Mouse (Mus musculus) c-Kit-negative CD71-positive TER-119-positive erythroid progenitor cells, embryonic 14.5 days (primary cell): ENCODE data around the gene Kcnh1.

Experiments
- DNase-seq: peaks from one replicate; pipeline ENCODE4 v3.0.0-alpha.2; 2013; ENCODE audit warnings: low read depth, low spot score

Gene Kcnh1

DNA sequence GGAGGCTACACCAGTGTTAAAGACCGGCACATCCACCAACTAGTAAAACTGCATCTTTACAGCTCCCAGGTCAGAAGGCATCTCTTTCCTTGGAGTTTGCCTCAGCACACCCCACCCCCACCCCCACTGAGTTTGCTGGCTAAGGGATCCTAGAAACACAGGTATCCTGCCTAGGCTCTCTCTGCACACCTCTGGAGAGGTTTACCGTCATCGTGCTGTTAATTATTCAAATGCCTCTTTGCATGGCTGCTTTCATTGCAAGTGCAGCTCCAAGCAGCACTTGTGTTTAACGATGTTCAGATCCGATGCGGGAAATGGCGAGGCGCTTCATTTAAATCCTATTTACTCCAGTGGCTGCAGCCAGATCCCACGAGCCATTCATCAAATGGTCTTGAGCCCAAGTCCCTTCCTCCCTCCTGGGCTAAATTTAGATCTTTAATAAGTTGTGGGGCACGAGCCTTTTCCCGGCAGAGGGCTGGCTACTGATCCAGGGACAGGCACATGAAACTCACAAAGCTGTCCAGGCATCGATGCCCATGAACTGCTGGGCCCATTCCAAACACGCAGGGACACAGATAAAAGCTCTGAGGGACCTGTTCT is 330.4 kb downstream of the Kcnh1 start:
- DNase-seq, result no peak

DNA sequence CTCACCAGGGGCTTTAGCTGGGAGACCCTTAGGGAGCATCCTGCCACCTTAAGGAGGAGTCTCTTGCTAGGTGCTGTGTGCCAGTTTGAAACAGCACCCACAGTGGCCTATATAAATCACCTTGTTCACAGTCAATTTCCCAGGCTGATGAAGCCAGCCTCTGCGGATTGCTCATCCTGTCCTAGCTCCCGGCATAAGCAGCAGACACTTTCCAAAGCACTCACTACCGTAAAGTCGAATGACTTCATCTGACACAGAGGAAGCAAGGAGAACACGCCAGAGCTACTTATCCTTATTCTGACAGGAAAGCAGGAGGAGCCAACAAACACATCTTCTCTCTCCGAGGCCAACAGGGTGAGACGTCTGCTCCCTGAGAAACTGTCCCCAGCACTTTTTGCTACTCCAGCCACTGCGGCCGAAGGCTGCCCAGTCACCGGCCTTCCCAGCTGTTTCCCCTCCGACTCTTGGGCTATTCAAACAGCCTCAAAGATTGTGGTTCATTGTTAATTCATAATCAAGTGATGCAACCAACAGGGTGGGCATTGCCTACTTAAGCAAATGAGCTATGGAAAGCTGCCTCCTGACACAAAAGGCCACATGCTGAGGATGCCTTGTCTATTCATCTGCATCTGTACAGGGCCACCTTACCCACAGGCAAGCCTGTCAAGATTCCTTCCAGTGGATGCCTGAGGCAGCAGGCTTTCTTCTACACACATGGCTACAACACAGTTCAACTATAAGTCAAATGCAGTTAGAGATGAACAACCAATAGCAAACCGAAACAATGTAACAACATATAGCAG is 332.0 kb downstream of the Kcnh1 start:
- DNase-seq, result no peak

DNA sequence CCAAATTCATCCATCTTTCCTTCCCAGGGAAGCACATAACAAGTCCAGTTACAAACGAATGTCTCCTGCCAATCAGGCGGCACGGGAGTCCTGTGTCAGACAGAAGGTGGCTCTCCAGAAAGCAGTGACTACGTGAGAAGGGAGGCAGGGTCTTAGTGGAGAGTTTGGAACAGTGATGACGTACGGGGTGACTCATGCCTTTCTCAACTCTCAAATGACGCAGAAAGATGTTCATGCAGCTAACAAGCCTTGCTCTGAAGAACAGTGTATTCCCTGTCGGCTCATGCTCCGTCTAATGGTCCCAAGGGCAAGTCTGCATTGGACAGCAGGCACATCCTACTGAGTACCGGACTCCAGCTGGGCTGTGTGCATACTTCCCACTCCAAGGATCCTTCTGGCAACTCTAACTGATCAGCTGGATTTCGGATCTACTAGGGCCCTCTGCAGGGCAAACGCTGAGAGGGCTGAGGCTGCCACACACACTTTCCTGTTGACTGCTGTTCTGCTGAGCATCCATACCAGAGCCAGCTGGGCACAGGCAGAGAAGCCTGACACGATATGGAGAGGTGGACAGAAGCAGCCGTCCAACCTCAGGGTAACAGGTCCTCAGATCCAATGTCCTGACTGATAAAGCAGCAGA is 335.3 kb downstream of the Kcnh1 start:
- no peak for DNase-seq

DNA sequence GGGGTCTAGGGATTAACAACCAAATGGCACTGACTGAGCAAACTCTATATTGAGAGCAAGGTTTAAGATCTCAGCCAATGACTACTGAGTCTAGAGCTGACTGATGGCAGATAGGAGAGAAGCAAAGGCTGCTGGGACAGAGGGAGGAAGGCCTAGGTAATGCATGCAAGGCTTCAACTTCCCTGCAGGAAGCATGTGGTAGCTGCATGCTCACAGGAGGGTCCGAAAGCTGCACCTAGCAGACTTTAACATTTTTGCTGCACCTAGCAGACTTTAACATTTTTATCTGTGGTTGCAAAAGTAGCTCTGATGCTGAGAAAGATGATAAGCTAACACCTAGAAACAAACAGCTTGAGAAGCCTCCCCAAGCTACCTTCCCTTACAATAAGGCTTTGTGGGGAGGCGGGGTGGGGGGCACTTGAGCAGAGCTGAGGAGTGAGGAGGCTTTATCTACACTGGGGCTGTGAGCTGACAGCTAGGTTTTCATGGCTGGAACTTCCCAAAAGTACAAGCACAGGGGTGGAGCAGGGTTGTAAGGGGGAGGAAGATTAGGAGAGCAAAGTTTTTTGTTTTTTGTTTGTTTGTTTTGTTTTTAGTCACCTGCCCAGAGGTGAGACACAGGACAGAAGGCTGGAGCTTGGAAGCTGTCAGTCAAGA is 341.0 kb downstream of the Kcnh1 start:
- no peak for DNase-seq

- no peak for DNase-seq
These were observed 341.6 kb downstream of the Kcnh1 start for GRCm38 (mm10) chr1:192532212-192532611.

- no peak for DNase-seq
These were observed 342.4 kb downstream of the Kcnh1 start for GRCm38 (mm10) chr1:192533016-192533415.

DNA sequence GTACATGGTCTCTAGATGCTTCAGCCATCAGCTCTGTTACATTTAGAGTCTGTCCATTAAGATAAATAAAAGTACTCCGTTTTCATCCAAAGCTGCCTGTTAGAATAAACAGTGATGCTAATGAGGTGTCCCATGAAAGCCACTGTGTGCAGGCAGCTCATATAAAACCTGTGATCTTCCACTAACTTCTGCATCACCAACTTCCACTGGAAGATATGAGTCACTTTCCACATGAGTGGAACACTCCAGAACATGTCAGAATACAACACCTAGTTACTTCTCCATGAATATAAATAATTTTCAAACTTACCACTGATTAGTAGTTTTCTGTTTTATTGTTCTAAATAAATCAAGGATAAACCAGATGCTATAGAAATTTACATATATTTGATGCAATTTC is 345.9 kb downstream of the Kcnh1 start:
- no peak for DNase-seq

DNA sequence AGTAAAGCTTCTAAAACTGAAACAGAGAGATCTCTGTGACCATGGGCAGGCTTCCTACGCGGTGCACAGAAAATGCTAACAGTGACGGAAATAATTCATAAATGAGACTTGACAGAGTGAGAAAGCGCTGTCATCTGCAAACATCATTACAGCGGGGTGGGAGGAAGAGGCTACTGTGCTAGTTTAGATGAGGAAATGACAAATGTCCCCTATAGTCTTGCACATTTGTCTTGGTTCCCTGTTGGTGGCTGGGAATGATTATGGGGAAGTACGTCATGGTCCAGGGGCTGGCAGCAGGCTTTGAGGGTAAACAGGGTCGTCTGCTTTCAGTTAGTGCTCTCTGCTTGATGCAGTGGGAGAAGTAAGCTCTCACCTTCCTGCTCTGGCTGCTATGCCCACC is 346.6 kb downstream of the Kcnh1 start:
- no peak for DNase-seq

- DNase-seq, result no peak
These were observed 351.5 kb downstream of the Kcnh1 start for GRCm38 (mm10) chr1:192542093-192542492.

GRCm38 (mm10) chr1:192543686-192544085 is 353.1 kb downstream of the Kcnh1 start:
- no peak for DNase-seq

DNA sequence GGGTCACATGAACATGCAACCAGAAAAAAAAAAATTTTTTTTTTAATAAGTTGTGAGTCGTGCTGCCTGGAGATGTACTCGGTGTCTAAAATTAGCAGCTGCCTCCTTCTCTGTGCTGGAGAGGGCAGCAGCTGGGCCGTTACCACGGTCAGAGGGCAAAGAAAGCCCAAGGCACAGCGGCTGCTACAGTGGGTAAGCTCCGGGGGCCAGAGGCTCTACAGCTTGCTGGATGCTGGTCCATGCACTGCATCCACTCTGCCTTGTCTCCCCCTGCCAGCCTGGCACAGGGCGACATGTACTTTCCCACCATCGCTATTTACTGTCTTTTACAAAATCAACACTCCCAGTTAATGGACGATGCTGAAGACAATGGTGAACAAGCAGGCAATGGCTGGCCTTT is 353.5 kb downstream of the Kcnh1 start:
- no peak for DNase-seq

DNA sequence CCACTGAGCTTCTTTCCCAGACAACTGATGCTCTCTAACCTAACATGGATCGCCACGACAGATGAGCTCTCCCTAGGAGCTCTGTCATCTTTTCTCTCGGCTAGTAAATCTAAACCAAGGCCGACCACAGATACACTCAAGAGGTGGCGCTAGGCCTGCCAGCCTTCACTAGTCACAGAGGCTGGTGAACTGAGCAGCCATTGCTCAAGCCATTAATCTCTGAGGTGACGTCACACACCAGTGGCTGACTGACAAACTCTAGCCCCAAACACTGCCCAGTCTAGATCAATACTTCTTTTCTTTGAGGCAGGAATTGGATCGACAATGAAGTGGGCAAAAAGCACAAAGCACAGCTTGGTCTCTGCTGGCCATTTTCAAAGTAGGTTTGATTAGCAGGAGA is 354.3 kb downstream of the Kcnh1 start:
- DNase-seq, result no peak

- DNase-seq, result no peak
These were observed 356.3 kb downstream of the Kcnh1 start for GRCm38 (mm10) chr1:192546843-192547242.

- no peak for DNase-seq
These were observed 360.0 kb downstream of the Kcnh1 start for GRCm38 (mm10) chr1:192550561-192550960.

DNA sequence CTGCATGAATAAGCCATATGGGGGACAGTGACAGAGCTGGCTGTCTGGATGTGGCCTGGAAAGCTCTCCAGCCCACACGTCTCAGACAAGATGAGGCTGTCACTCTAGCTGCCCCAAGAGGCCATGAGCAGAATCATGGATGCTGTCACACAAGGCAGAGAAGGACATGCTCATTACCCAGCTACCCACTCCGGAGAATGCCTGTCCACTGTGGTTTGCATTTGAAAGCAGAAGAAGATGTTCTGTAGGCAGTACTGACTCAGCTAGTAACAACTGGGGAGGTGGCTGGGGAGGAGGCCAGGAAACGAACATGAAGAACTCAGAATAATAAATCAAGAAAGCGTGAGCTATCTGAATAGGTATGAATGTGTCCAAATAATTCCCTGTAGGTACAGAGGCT is 364.9 kb downstream of the Kcnh1 start:
- no peak for DNase-seq

DNA sequence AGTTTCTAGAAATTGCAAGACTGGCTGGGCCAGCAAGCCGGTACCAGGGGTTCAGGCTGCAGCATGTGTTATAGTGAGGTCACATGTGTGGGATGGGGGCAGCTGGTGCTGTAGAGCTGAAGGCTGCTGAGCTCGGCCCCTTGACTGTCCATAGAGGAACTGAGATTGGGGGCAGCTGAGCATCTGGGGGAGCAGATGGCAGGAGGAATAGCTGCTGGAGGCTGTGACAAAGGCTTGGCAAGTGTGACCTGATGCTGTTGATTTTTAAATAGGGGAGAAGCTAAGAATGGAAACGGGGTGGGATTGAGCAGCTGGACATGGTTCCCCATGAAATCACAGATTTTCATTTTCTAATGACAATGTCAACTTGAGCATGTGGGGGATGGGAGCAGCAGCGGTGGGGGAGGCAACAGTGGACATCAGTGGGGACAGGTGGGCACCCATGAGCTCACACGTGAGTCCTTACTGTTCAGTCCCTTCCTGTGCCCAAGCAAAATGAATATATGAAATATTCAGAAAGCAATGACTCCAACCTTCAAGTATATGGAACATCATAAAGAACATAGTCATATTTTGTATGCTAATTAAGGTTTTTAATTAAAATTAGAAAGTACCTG is 367.5 kb downstream of the Kcnh1 start:
- no peak for DNase-seq

DNA sequence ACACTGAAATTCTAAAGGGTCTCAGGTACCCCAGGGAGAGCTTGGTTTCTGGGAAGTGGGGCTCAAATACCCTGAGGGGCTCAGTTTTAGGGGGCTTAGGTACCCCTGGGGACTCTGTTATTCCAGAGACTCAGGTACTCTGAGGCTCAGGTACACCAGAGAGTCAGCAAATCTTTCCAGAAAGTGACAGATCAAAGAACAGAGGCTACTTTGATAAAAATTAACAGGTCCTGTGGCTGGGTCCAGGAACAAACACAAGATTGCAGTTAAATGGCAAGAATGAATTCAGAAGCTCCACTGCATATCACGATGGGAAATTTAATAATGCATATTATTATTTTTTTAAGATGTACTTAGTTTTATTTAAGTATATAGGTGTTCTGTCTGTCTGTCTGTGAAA is 368.8 kb downstream of the Kcnh1 start:
- DNase-seq, result no peak
